Mouse (Mus musculus) hindbrain, embryonic 16.5 days (tissue): ENCODE results near the gene Qser1. TPM values are rescaled to one million over a fixed set of nuclear protein-coding genes. Genes with fewer than 3 reads are reported as not detected.

Source experiments
- ATAC-seq: fragments of 200-750 bp; cut with Nextera tagmentation; 2 replicates; pipeline ENCODE4 v1.8.0; 2017; ENCODE audit warnings: moderate TSS enrichment, moderate library complexity
- H3K27ac ChIP-seq: fragments of 300-500 bp; sonication (generic); 2 replicates; pipeline ENCODE4 v1.5.1; 2014; ENCODE audit warnings: low read depth, mild to moderate bottlenecking, control low read depth, low read length, moderate library complexity
- H3K27me3 ChIP-seq: fragments of 300-500 bp; sonication (generic); replicated peaks from 2 replicates; pipeline ENCODE4 v1.6.1; 2014; ENCODE audit warnings: low read length; ENCODE audit not compliant: control insufficient read depth, insufficient read depth
- H3K36me3 ChIP-seq: fragments of 300-500 bp; sonication (generic); 2 replicates; pipeline ENCODE4 v1.6.1; 2014; ENCODE audit warnings: mild to moderate bottlenecking, low read length, moderate library complexity, mixed read lengths; ENCODE audit not compliant: control insufficient read depth, insufficient read depth
- H3K4me1 ChIP-seq: fragments of 300-500 bp; sonication (generic); 2 replicates; pipeline ENCODE4 v1.6.1; 2014; ENCODE audit warnings: low read depth, low read length; ENCODE audit not compliant: control insufficient read depth, insufficient read depth
- H3K4me2 ChIP-seq: fragments of 300-500 bp; sonication (generic); 2 replicates; pipeline ENCODE4 v1.6.1; 2014; ENCODE audit warnings: mild to moderate bottlenecking, low read length, control low read depth, moderate library complexity
- H3K4me3 ChIP-seq: fragments of 300-500 bp; sonication (generic); 2 replicates; pipeline ENCODE4 v1.5.1; 2014; ENCODE audit warnings: mild to moderate bottlenecking, low read length, control low read depth, moderate library complexity
- H3K9ac ChIP-seq: fragments of 300-500 bp; sonication (generic); 2 replicates; pipeline ENCODE4 v1.6.1; 2014; ENCODE audit warnings: low read depth, mild to moderate bottlenecking, control low read depth, low read length, moderate library complexity
- H3K9me3 ChIP-seq: fragments of 300-500 bp; sonication (generic); 2 replicates; pipeline ENCODE4 v1.6.1; 2014; ENCODE audit warnings: mild to moderate bottlenecking, low read length, moderate library complexity; ENCODE audit not compliant: control insufficient read depth
- WGBS: fragments of 180-500 bp; shearing (Covaris S2); extraction: QIAGEN DNeasy Blood & Tissue Kit; methylation state at CpG from one replicate; pipeline ENCODE4 v1.1.7; 2014; 5-methylcytosine and 5-hydroxymethylcytosine counted together
- polyA plus RNA-seq: library from polyadenylated mRNA; unstranded; fragments of >200 nt; fragmentation: Nextera tagmentation; extraction: Ambion mirVana; gene quantifications from 2 replicates; pipeline ENCODE4 v1.2.1, GENCODE M21; 2015

Gene Qser1
- polyA plus RNA-seq, 1 experiment from 2014 or later = 5.3 TPM

GRCm38 (mm10) chr2:104732033-104732444 lies 84.5 kb downstream of the Qser1 start:
- Histone ChIP-seq H3K36me3 (no peaks in the 10 kb centered on the region), H3K9ac (no peak overlapping the region), H3K27ac (no peak overlapping the region), H3K9me3 (no peaks in the 10 kb centered on the region), H3K27me3 (no peaks in the 10 kb centered on the region), H3K4me2 (no peak overlapping the region), H3K4me3 (no peak overlapping the region), H3K4me1 (no peaks in the 10 kb centered on the region)
- 92% methylated on average over 9 of the region's 9 CpGs for WGBS
- ATAC-seq = no peak

DNA sequence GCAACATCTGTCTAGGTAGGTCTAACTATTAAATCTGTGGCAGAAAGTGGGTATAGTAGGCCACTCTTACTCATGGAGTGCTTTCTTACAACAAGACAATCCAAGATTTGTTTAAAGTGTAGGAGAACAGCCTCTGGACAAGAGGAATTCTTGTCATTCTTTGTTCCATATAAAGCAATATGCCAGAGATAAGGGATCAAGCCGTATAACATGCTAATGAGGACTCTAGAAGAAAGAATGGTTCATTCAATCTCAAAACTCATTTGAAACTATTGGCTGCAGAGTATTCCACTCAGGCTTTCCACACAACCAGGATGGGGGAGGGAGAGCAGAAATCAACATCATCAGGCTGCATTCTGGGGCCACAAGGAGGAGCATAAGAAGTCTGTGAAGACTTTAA lies 89.2 kb downstream of the Qser1 start:
- H3K27ac ChIP-seq = no peak overlapping the region
- H3K27me3 ChIP-seq = no peaks in the 10 kb centered on the region
- no peak overlapping the region for H3K4me3 ChIP-seq
- WGBS = 59% methylated on average over 1 of the region's 1 CpGs
- H3K9me3 ChIP-seq = no peaks in the 10 kb centered on the region
- no peak overlapping the region for H3K4me2 ChIP-seq
- no peaks in the 10 kb centered on the region for H3K4me1 ChIP-seq
- no peak overlapping the region for H3K9ac ChIP-seq
- ATAC-seq = no peak
- H3K36me3 ChIP-seq = no peaks in the 10 kb centered on the region

DNA sequence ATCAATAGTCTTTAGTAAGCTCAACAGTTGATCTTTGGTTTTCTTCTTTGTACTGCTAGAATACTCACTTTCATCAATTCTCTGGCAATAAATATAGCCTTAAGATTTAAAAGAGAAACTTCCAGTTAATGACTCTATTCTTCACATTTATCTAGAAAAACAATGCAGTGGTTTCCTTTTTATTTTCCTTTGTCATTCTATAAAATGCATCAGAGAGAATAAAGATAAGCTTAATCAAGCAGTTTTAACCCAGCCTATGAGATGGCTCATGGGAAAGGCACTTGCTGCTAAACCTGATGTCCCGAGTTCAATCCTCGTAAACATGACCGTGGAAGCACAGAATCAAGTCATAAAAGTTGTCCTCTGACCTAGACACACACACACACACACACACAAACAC lies 94.5 kb downstream of the Qser1 start:
- H3K9ac ChIP-seq = no peak overlapping the region
- H3K4me1 ChIP-seq = no peaks in the 10 kb centered on the region
- H3K4me2 ChIP-seq = no peak overlapping the region
- WGBS = 77% methylated on average over 3 of the region's 3 CpGs
- no peak overlapping the region for H3K4me3 ChIP-seq
- no peak overlapping the region for H3K27ac ChIP-seq
- H3K36me3 ChIP-seq = no peaks in the 10 kb centered on the region
- H3K9me3 ChIP-seq = no peaks in the 10 kb centered on the region
- no peaks in the 10 kb centered on the region for H3K27me3 ChIP-seq
- no peak for ATAC-seq

- no peaks in the 10 kb centered on the region for H3K36me3 ChIP-seq
- ATAC-seq = no peak
- H3K4me3 ChIP-seq = no peak overlapping the region
- H3K27ac ChIP-seq = no peak overlapping the region
- H3K9me3 ChIP-seq = no peaks in the 10 kb centered on the region
- no peak overlapping the region for H3K9ac ChIP-seq
- 87% methylated on average over 4 of the region's 4 CpGs for WGBS
- H3K4me2 ChIP-seq = no peak overlapping the region
- 0 out of 2 replicates have a peak, but pooled peaks cover under 1% of the 10 kb centered on the region for H3K4me1 ChIP-seq
- H3K27me3 ChIP-seq = no peaks in the 10 kb centered on the region
Observed at GRCm38 (mm10) chr2:104717827-104718226, 98.7 kb downstream of the Qser1 start.

- Histone ChIP-seq H3K27ac (no peak overlapping the region), H3K36me3 (no peaks in the 10 kb centered on the region), H3K4me3 (no peak overlapping the region), H3K4me2 (no peak overlapping the region), H3K4me1 (0 out of 2 replicates have a peak, but pooled peaks cover 4% of the 10 kb centered on the region), H3K27me3 (no peaks in the 10 kb centered on the region), H3K9ac (no peak overlapping the region), H3K9me3 (no peaks in the 10 kb centered on the region)
- no peak for ATAC-seq
- WGBS = 91% methylated on average over 2 of the region's 2 CpGs
Observed at GRCm38 (mm10) chr2:104717231-104717735, 99.3 kb downstream of the Qser1 start.

- no peak for ATAC-seq
- Histone ChIP-seq H3K4me3 (no peak within 1 kb of the TSS), H3K4me1 (0 out of 2 replicates have a peak, but pooled peaks cover 4% of the 10 kb centered on the region), H3K27me3 (no peaks in the 10 kb centered on the region), H3K9ac (no peak within 1 kb of the TSS), H3K9me3 (no peaks in the 10 kb centered on the region), H3K4me2 (no peak within 1 kb of the TSS), H3K27ac (no peak within 1 kb of the TSS), H3K36me3 (no peaks in the 10 kb centered on the region)
- WGBS = 93% methylated on average over 4 of the region's 4 CpGs
Observed at GRCm38 (mm10) chr2:104716279-104716678, 100.3 kb downstream of the Qser1 start, which contains the start of gene Pin1rt1. Gene Pin1rt1, minus strand, starts transcription at chr2:104716379.

GRCm38 (mm10) chr2:104714254-104714691 lies 102.3 kb downstream of the Qser1 start:
- H3K36me3 ChIP-seq = no peaks in the 10 kb centered on the region
- H3K9me3 ChIP-seq = no peaks in the 10 kb centered on the region
- H3K27ac ChIP-seq = peak overlapping the region; percentile 23; the same call in 1 of the 2 replicates
- 43% methylated on average over 15 of the region's 15 CpGs for WGBS
- H3K9ac ChIP-seq = peak overlapping the region; percentile 45
- no peak for ATAC-seq
- no peak overlapping the region; the same call in 1 of the 2 replicates for H3K4me2 ChIP-seq
- H3K4me1 ChIP-seq = peaks cover 17% of the 10 kb centered on the region
- no peaks in the 10 kb centered on the region for H3K27me3 ChIP-seq
- H3K4me3 ChIP-seq = no peak overlapping the region

DNA sequence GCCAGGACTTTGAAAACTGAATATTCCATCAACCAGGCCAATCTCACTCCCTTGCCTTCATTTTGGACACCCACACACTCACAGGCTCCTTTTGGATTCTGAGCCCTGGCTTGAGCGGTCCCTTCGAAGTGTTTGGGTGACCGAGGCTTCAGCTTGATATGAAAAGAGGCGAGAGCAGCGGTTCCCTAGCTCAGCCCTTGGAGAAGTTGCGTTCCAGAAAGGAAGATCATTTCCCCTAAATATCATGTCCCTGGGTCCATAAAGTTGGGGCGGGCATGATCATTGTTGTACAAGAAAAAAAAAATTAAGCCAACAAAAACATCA lies 104.1 kb downstream of the Qser1 start:
- no peak for ATAC-seq
- Histone ChIP-seq H3K9ac (peak overlapping the region; percentile 91), H3K4me2 (peak overlapping the region; percentile 89), H3K4me3 (peak overlapping the region; percentile 73), H3K27ac (peak overlapping the region; percentile 84), H3K9me3 (no peaks in the 10 kb centered on the region), H3K27me3 (no peaks in the 10 kb centered on the region), H3K36me3 (no peaks in the 10 kb centered on the region), H3K4me1 (peaks cover 17% of the 10 kb centered on the region)
- 1% methylated on average over 7 of the region's 7 CpGs for WGBS

- no peaks in the 10 kb centered on the region for H3K9me3 ChIP-seq
- H3K4me2 ChIP-seq = peak within 1 kb of the TSS; percentile 89
- H3K36me3 ChIP-seq = no peaks in the 10 kb centered on the region
- H3K27me3 ChIP-seq = no peaks in the 10 kb centered on the region
- H3K27ac ChIP-seq = peak within 1 kb of the TSS; percentile 84
- peak within 1 kb of the TSS; percentile 73 for H3K4me3 ChIP-seq
- H3K4me1 ChIP-seq = peaks cover 17% of the 10 kb centered on the region
- WGBS = under 1% methylated on average over 68 of the region's 99 CpGs
- ATAC-seq = peak; percentile 97
- peak within 1 kb of the TSS; percentile 91 for H3K9ac ChIP-seq
Observed at GRCm38 (mm10) chr2:104711585-104712485, 104.7 kb downstream of the Qser1 start, which contains the start of gene Tcp11l1. Gene Tcp11l1, minus strand, starts transcription at chr2:104712169.
